Mouse (Mus musculus) liver, postnatal 0 days (tissue): ENCODE measurements around the gene Ankrd26.

ENCODE experiments used
- CTCF ChIP-seq: sonication (generic); IDR thresholded peaks from 2 replicates; pipeline ENCODE4 v1.5.1; 2016; ENCODE audit warnings: antibody characterized with exemption, low read depth
- EP300 ChIP-seq: IDR thresholded peaks from 2 replicates; pipeline ENCODE4 v1.6.1; 2016; ENCODE audit warnings: antibody characterized with exemption, low read depth, mild to moderate bottlenecking

- TF ChIP-seq EP300 (no peak), CTCF (no peak)
These were observed 63.0 kb downstream of the Ankrd26 start for GRCm38 (mm10) chr6:118499010-118499409.
